Mouse (Mus musculus) forebrain, embryonic 12.5 days (tissue): ENCODE measurements around the gene Gabbr2. TPM values are rescaled to one million over a fixed set of nuclear protein-coding genes. Genes with fewer than 3 reads are reported as not detected.

Source experiments
- ATAC-seq: fragments of 200-750 bp; cut with Nextera tagmentation; 2 replicates; pipeline ENCODE4 v1.8.0; 2017; ENCODE audit warnings: moderate TSS enrichment; ENCODE audit not compliant: low FRiP score
- H3K27ac ChIP-seq: fragments of 300-500 bp; sonication (generic); 2 replicates; pipeline ENCODE4 v1.5.1; 2016; ENCODE audit warnings: mild to moderate bottlenecking
- H3K27me3 ChIP-seq: fragments of 300-500 bp; sonication (generic); 2 replicates; pipeline ENCODE4 v1.6.1; 2016; ENCODE audit warnings: mild to moderate bottlenecking
- H3K36me3 ChIP-seq: fragments of 300-500 bp; sonication (generic); replicated peaks from 2 replicates; pipeline ENCODE4 v1.6.1; 2016; ENCODE audit warnings: mild to moderate bottlenecking
- H3K4me1 ChIP-seq: fragments of 300-500 bp; sonication (generic); 2 replicates; pipeline ENCODE4 v1.6.1; 2016
- H3K4me2 ChIP-seq: fragments of 300-500 bp; sonication (generic); 2 replicates; pipeline ENCODE4 v1.6.1; 2016; ENCODE audit warnings: mild to moderate bottlenecking, moderate library complexity
- H3K4me3 ChIP-seq: fragments of 300-500 bp; sonication (generic); replicated peaks from 2 replicates; pipeline ENCODE4 v1.5.1; 2016; ENCODE audit warnings: mild to moderate bottlenecking
- H3K9ac ChIP-seq: fragments of 300-500 bp; sonication (generic); 2 replicates; pipeline ENCODE4 v1.6.1; 2016; ENCODE audit warnings: mild to moderate bottlenecking
- H3K9me3 ChIP-seq: fragments of 300-500 bp; sonication (generic); 2 replicates; pipeline ENCODE4 v1.6.1; 2016
- WGBS: fragments of 180-500 bp; shearing (Covaris S2); methylation state at CpG from one replicate; pipeline ENCODE4 v1.1.7; 2016; 5-methylcytosine and 5-hydroxymethylcytosine counted together
- polyA plus RNA-seq: library from polyadenylated mRNA; unstranded; fragments of >200 nt; fragmentation: Nextera tagmentation; extraction: Ambion mirVana; gene quantifications from 2 replicates; pipeline ENCODE4 v1.2.1, GENCODE M21; 2016

The Gabbr2 gene
- polyA plus RNA-seq, 1 experiment from 2014 or later = 0.51 TPM

DNA sequence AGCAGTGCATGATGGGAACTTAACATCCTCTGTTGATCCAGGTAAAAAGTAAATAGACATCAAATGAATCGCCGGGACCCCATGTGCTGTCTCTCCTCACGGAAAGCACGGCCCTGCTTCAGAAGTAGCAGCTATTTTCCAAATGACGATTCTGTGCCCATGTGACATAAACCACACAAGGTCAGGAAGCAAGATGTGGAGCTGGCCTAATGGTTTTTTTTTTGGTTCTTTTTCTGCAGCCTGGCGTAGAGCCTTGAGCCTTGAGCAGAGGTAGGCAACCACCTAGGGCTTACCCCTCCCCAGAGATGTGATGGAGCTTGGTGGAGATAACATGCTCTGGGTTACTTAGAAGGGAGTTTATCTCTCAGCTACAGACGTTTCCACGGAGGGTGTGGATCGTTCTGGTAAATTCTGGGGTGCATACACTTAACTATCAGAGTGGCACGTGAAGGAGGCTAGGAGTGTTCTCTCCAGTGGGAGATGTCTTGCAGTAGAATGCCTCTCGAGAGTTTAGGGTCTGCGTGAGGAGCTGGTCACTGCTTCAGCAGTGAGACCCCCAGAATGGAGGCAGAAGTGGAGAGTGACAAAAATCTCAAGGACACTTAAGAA lies 137.7 kb downstream of the Gabbr2 start:
- Histone ChIP-seq H3K4me2 (0 out of 2 replicates have a peak overlapping the region, but pooled peaks have one; percentile 16), H3K4me1 (peaks cover 13% of the 10 kb centered on the region), H3K27ac (no peak overlapping the region), H3K9me3 (0 out of 2 replicates have a peak, but pooled peaks cover 5% of the 10 kb centered on the region), H3K36me3 (no peaks in the 10 kb centered on the region), H3K4me3 (no peak overlapping the region), H3K9ac (no peak overlapping the region), H3K27me3 (peaks cover 53% of the 10 kb centered on the region)
- 89% methylated on average over 12 of the region's 12 CpGs for WGBS
- ATAC-seq = no peak

DNA sequence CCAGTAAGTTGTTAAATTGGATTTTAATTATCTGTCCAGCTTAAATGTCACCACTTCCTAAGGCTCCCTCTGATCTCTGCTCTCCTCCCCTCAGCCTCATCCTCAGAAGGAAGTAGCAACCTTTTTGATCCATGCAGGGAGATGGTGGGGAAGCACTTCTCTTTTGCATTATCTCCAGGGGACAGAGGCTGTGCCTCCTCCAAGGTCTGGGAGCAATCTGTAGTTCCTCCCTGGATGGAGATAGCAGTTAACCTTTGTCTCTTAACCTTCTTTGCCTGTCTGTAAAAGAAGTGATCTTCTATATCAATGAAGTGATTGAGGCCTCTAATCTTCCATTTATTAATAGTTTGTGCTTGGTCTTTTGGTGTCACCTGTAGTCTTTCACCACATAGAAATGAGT lies 143.9 kb downstream of the Gabbr2 start:
- Histone ChIP-seq H3K4me1 (peaks cover 3% of the 10 kb centered on the region; the same call in 1 of the 2 replicates), H3K9ac (no peak overlapping the region), H3K36me3 (no peaks in the 10 kb centered on the region), H3K4me3 (no peak overlapping the region), H3K9me3 (0 out of 2 replicates have a peak, but pooled peaks cover 5% of the 10 kb centered on the region), H3K27me3 (peaks cover 14% of the 10 kb centered on the region), H3K4me2 (no peak overlapping the region), H3K27ac (no peak overlapping the region)
- no peak for ATAC-seq

DNA sequence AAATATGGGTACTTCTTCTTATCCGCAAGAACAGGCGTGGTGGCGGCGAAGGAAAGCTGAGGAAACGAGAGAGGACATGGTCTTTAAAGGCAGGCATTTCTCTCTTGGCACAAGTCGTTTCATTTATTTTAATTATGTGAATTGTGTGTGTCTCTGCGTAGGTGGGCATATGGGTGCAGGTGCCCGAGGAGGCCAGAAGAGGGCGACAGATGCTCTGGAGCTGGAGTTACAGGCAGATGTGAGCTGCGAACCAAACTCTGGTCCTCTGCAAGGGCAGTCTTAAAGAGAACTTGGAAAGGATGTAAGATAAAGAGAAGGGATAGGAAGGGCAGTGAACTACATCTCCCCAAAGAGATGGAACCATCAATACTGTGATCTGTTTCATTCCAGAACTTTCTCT lies 145.3 kb downstream of the Gabbr2 start:
- no peaks in the 10 kb centered on the region for H3K36me3 ChIP-seq
- H3K27me3 ChIP-seq = peaks cover 5% of the 10 kb centered on the region; the same call in 1 of the 2 replicates
- H3K9ac ChIP-seq = no peak overlapping the region
- H3K4me3 ChIP-seq = no peak overlapping the region
- H3K27ac ChIP-seq = no peak overlapping the region
- peaks cover 3% of the 10 kb centered on the region; the same call in 1 of the 2 replicates for H3K4me1 ChIP-seq
- 0 out of 2 replicates have a peak, but pooled peaks cover 5% of the 10 kb centered on the region for H3K9me3 ChIP-seq
- no peak overlapping the region for H3K4me2 ChIP-seq
- 96% methylated on average over 10 of the region's 10 CpGs for WGBS
- no peak for ATAC-seq

DNA sequence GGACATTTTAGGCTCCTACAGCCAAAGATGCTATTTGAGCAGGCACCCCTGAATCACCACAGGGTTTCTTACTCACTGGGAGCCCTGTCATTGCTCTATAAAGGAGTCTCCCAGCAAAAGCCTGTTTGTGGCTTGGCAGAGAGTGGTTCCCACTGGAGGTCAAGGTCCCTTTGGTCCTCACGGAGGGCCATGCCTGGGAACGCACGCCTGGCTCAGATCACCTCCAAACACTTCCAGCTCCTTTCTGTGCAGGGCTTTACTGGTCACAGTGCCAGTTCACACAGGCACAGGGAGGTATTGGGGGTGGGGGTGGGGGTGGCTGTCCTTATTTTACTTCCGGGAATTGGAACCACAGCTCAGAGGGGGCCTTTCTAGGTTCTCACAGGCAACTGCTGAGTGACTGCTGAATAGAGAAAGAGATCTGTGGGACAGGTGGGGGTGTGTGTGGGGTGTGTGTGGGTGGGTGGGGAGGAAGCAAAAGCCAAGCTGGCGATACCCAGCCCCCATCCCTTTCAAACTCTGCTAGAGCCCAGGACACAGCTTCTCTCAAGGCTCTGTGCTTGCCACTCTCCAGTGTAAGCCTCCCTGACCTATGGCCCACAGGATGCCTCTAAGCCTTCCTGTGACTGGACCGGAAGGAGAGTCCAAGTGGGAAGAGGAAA lies 146.6 kb downstream of the Gabbr2 start:
- H3K27ac ChIP-seq = no peak overlapping the region
- H3K4me3 ChIP-seq = no peak overlapping the region
- 69% methylated on average over 6 of the region's 6 CpGs for WGBS
- ATAC-seq = no peak
- peaks cover 5% of the 10 kb centered on the region; the same call in 1 of the 2 replicates for H3K27me3 ChIP-seq
- peaks cover 3% of the 10 kb centered on the region; the same call in 1 of the 2 replicates for H3K4me1 ChIP-seq
- no peaks in the 10 kb centered on the region for H3K9me3 ChIP-seq
- H3K9ac ChIP-seq = no peak overlapping the region
- H3K4me2 ChIP-seq = no peak overlapping the region
- H3K36me3 ChIP-seq = no peaks in the 10 kb centered on the region

DNA sequence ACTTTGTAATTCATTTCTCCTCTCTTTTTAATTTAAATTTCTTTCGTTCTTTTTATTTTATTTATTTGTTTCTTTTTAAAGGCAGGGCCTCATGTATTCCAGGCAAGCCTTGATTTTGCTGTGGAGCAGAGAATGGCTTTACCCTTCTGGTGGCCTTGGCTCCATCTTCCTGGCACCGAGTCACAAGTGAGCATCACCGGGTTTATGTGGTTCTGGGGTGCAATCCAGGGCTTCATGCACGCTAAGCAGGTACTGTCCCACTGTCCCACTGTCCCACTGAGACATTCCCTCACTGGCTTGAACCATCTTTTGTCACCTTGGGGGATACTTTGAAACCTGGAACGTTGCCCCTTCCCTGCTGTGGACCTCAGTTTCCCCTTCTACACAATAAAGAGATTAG lies 147.1 kb downstream of the Gabbr2 start:
- Histone ChIP-seq H3K4me3 (no peak overlapping the region), H3K9ac (no peak overlapping the region), H3K27me3 (peaks cover 5% of the 10 kb centered on the region; the same call in 1 of the 2 replicates), H3K4me1 (peaks cover 3% of the 10 kb centered on the region; the same call in 1 of the 2 replicates), H3K9me3 (no peaks in the 10 kb centered on the region), H3K4me2 (no peak overlapping the region), H3K36me3 (no peaks in the 10 kb centered on the region), H3K27ac (no peak overlapping the region)
- WGBS = 78% methylated on average over 5 of the region's 5 CpGs
- ATAC-seq = no peak

DNA sequence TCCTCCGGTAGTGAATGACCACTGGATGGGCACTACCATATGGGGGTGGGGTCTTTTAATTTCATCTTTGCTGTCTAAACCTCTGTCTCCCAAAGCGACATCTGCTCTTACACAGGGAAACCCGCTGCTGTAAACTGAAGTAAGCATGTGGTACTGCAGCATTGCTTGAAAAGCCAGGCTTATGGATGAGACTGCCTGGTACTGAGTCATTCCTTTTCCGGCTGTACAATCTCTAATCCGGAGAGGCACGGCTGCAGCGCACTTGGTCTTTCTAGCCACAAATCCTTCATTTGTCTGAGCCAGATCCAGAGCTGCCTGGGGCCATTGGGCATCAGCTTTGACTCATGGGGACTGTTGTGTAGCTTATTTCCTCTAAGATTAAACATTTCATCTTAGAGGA lies 149.1 kb downstream of the Gabbr2 start:
- no peak overlapping the region for H3K9ac ChIP-seq
- no peak overlapping the region for H3K4me2 ChIP-seq
- H3K27ac ChIP-seq = no peak overlapping the region
- no peaks in the 10 kb centered on the region for H3K36me3 ChIP-seq
- 91% methylated on average over 7 of the region's 7 CpGs for WGBS
- no peaks in the 10 kb centered on the region for H3K9me3 ChIP-seq
- ATAC-seq = no peak
- H3K27me3 ChIP-seq = peaks cover 5% of the 10 kb centered on the region; the same call in 1 of the 2 replicates
- peaks cover 3% of the 10 kb centered on the region; the same call in 1 of the 2 replicates for H3K4me1 ChIP-seq
- no peak overlapping the region for H3K4me3 ChIP-seq

DNA sequence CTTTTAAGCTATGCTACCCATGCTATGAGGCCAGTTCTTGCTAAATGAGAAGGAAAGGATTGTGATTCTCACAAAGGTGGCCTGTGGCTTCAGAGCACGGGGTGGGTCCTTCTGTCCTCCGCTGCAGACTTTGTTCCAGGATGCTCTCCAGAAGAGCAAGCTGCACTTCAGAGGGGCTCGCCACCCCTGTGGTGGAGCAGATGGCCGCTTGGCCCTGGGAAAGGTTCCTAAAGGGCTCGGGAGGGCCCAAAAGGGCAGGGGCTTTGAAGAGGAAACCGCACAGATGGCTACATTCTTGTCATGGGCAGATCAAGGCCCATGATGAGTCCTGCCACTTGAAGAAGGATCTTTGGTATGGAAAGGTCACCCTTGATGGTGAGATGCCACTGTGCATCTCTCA lies 151.5 kb downstream of the Gabbr2 start:
- 86% methylated on average over 6 of the region's 6 CpGs for WGBS
- Histone ChIP-seq H3K27me3 (0 out of 2 replicates have a peak, but pooled peaks cover 5% of the 10 kb centered on the region), H3K4me3 (no peak overlapping the region), H3K9ac (no peak overlapping the region), H3K27ac (no peak overlapping the region), H3K36me3 (no peaks in the 10 kb centered on the region), H3K9me3 (no peaks in the 10 kb centered on the region), H3K4me2 (no peak overlapping the region), H3K4me1 (peaks cover 9% of the 10 kb centered on the region)
- ATAC-seq = no peak

DNA sequence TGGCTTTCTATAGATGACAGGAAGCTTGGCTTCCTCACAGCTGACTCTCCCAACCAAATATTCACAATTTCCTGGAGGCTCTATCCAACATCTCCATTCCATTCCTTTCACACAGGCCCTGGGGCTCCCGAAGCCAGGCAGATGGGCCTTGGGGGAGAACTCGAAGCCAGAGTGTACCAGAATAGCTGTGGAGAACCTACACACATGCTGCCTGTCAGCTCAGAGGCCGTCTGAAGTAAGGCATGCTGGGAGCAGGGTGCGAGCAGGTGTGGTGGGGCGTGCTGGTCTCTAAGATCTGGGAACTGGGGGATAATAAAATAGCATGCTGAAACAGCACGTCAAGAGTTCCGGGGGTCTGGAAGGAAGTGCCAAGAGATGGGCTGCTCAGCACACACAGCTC lies 154.3 kb downstream of the Gabbr2 start:
- H3K9ac ChIP-seq = no peak overlapping the region
- no peak overlapping the region for H3K27ac ChIP-seq
- H3K4me1 ChIP-seq = peaks cover 7% of the 10 kb centered on the region; the same call in 1 of the 2 replicates
- no peaks in the 10 kb centered on the region for H3K36me3 ChIP-seq
- H3K27me3 ChIP-seq = no peaks in the 10 kb centered on the region
- no peak overlapping the region for H3K4me3 ChIP-seq
- no peaks in the 10 kb centered on the region for H3K9me3 ChIP-seq
- no peak overlapping the region for H3K4me2 ChIP-seq
- 82% methylated on average over 7 of the region's 7 CpGs for WGBS
- ATAC-seq = no peak

DNA sequence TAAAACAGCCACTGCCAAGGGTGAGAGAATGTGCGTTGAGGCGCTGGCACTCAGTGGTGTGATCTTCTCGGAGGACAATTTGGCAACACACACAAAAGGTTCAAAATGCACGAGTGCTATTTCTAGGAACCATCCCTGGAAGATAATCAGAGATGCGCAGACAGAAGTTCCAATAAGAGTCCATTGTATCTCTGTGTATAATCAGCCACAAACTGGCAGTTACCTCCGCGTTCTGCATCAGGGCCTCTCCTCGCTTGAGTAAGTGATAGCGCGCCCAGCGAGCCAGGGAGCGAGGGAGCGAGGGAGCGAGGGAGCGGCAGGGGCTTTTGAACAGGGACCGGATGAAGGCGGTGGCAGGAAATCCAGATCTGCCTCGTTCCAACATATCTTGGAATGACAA lies 155.6 kb downstream of the Gabbr2 start:
- H3K9me3 ChIP-seq = no peaks in the 10 kb centered on the region
- WGBS = 56% methylated on average over 18 of the region's 18 CpGs
- peaks cover 7% of the 10 kb centered on the region; the same call in 1 of the 2 replicates for H3K4me1 ChIP-seq
- H3K4me2 ChIP-seq = no peak overlapping the region
- no peak overlapping the region for H3K4me3 ChIP-seq
- ATAC-seq = no peak
- H3K9ac ChIP-seq = no peak overlapping the region
- H3K36me3 ChIP-seq = no peaks in the 10 kb centered on the region
- H3K27me3 ChIP-seq = 0 out of 2 replicates have a peak, but pooled peaks cover 3% of the 10 kb centered on the region
- no peak overlapping the region for H3K27ac ChIP-seq

DNA sequence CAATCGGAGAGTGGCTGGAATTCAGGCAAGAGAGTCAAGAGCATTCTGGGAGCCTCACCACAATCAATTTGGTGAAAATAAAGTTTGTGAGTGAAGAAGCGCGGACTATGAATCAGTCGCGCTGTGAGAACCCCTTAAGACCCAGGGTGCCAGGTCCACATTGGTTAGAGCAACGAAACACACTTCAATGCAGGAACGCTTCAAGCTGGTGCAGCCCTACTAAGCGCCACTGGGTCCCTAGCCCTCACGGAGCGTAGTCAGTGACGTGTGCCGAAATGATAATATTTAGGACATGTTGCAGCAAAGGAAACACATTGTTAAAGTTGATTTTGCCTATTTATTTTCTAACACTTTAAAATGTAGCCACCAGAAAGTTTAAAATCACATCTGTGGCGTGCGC lies 156.6 kb downstream of the Gabbr2 start:
- Histone ChIP-seq H3K4me1 (peaks cover 7% of the 10 kb centered on the region; the same call in 1 of the 2 replicates), H3K36me3 (no peaks in the 10 kb centered on the region), H3K9ac (no peak overlapping the region), H3K27me3 (0 out of 2 replicates have a peak, but pooled peaks cover 3% of the 10 kb centered on the region), H3K4me2 (no peak overlapping the region), H3K4me3 (no peak overlapping the region), H3K27ac (no peak overlapping the region), H3K9me3 (no peaks in the 10 kb centered on the region)
- 95% methylated on average over 14 of the region's 14 CpGs for WGBS
- no peak for ATAC-seq

DNA sequence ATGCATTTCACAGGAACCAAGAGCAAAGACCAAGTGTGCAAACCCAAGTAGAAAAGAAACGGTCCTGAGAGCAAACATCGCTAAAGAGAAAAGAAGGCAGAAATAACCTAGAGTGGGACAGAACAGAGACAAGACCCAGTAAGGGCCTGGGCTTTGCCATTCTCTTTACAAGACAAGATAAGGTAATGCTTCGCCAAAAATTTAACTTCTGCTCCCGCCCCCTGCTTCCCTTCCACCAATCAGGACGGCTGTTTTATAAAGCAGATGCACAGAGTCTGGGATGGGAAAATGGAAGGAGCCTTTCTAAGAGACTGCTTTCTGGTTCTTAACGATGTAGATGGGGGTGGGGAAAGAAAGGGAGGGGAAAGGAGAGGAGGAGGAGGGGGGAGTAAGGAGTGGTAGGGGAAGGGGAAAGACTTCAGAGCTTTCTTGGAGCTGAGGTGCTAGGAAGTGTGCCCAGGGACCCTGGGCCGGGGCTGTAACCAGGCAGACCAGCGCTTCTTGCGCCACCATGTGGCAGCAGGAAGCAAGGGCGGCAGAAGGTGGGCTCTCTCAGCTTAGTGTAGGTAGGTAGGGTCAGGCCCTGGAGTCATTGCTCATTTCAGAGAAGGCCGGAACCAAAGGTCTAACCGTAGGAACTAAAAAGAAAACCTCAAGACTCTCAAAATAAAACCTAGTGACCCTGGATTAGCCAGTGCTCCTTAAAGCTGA lies 158.7 kb downstream of the Gabbr2 start:
- WGBS = 38% methylated on average over 12 of the region's 12 CpGs

DNA sequence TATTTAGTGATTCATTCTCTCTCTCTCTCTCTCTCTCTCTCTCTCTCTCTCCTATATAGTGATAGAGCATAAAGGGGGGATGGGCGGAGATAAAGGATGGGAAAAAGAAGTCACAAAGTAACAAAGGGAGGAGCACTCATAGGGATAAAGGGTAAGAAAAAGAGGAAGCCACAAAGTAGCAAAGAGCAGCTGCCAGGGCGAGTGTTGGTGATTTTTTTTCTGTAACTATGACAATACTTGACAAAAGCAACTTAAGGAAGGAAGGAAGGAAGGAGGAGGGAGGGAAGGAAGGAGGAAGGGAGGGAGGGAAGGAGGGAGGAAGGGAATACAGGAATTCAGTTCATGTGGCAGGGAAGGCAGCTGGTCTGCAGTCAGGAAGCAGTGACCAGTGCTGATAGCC lies 162.0 kb downstream of the Gabbr2 start:
- Histone ChIP-seq H3K9ac (no peak overlapping the region), H3K4me3 (no peak overlapping the region), H3K36me3 (no peaks in the 10 kb centered on the region), H3K4me1 (peaks cover 9% of the 10 kb centered on the region), H3K27me3 (peaks cover 10% of the 10 kb centered on the region; the same call in 1 of the 2 replicates), H3K27ac (no peak overlapping the region), H3K4me2 (no peak overlapping the region), H3K9me3 (no peaks in the 10 kb centered on the region)
- ATAC-seq = no peak
- WGBS = 42% methylated on average over 2 of the region's 2 CpGs

More for the DNA sequence above, 158.7 kb downstream of the Gabbr2 start:
- Histone ChIP-seq H3K9ac (no peak overlapping the region), H3K27ac (no peak overlapping the region), H3K27me3 (peaks cover 5% of the 10 kb centered on the region; the same call in 1 of the 2 replicates), H3K36me3 (no peaks in the 10 kb centered on the region), H3K4me3 (no peak overlapping the region), H3K9me3 (no peaks in the 10 kb centered on the region), H3K4me2 (no peak overlapping the region), H3K4me1 (peaks cover 13% of the 10 kb centered on the region)
- no peak for ATAC-seq
